Mouse (Mus musculus) MEL-GATA-1-ER (cell line): Measurements from ENCODE around the gene Tmem98.
A peak's percentile ranks its signal among the peaks of the same experiment; 100 is the strongest.

ENCODE experiments used
- DNase-seq: peaks from one replicate; pipeline ENCODE4 v3.0.0-alpha.2; 2012; ENCODE audit warnings: low read depth; ENCODE audit errors: extremely low read depth

Gene Tmem98

DNA sequence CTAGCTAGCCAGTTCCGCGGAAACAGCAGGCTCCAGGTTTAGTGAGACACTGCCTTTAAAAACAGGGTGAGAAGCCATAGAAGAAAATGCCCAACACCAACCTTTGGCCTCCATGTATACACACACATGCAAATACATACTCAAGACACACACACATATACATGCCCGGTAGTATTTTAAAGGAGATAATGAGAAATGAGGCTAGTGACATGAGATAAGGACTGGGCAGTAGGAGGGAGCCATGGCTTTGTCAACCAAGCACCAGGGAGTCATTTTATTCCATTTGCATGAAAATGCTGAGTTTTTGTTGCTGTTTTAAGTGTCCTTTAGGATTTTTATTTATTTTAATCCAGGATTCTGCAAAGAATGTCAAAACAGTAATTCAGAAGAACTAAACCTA lies 19.6 kb upstream of the Tmem98 start:
- no peak for DNase-seq

DNA sequence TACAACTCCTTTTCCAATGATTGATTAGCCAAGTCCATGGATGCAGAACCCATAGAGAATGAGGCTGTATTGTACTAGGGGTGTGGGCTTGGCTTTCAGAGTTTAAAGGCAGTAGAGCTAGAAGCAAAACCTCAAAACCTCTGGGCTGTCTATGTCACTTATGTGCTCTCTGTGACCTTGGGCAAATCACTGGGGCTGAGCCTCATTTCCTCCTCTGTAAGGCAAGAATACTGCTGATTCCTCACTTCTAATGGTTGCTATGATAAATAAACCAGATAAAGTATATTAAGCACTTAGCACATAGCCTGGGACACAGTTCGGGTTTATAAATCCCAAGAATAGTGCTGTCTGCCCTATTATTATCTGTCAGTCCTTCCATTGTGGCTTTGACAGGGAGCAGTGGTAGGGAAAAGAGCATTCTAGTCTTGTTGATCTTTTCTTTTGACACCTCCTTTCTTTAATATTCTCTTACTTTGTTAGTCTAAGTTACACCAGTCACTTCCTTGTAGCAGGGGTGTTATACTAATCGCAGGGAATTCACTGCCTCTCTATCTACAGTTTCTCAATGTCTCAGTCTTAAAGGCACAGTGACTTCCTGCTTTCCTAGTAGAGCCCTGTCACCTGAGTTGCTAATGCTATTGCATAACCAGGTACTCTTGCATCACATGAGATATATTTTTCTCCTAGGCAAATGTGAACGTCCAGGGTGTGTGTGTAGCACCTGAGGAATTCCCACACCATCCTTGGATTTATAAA lies 18.1 kb upstream of the Tmem98 start:
- DNase-seq = peak; percentile 40

DNA sequence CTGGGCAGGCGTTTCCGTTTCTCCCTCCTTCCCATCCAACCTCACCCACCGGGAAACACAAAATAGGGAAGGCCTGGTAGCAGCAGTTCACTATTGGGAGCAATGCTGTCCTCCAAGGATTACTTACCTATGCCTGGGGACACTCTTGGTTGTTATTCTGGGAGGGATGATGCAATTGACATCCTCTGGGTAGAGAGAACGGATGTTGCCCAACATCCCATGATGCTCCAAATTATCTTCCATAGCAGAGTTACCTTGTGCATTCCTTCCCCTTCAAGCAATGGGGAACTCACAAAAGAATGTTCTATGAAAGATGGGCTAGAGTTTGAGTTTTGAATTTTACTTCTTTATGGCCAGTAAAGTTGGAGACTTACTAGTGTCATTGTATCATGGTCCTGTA lies 16.6 kb upstream of the Tmem98 start:
- no peak for DNase-seq

DNA sequence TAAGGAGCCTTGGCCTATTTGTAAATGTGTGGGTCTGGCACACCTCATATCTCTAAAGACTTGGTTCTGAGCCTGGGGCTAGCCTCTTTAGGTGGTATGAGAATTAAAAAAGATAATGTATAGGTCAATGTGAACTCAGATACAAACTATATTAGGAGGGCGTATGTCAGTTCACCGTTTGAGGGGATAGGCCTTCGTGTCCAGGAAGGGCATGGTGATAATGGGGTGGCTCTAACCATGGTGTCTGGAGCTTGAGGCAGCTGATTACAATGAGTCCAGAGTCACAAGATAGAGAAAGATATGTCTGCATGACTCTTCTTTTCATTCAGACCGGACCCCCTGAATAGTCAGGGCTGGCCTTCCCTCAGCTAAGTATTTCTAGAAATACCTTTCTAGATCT lies 15.7 kb upstream of the Tmem98 start:
- no peak for DNase-seq

DNA sequence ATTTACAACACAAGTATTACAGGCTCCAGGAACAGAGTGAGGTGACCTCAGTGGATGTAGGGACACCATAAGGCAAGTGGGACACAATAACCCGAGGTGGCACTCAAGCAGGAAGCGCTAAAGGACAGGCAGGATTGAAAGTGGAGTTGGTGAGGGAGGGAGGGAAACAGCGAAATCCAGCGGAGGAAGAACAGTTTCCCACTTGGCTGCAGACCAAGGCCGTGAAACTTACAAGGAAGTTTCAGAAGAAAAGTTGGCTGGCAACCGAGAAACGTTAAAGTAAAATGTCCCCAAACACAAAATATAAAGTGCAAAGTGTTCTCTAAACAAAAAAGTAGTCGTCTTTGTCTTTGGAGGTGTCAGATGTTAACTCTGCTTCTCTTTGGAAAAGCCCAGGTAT lies 14.5 kb upstream of the Tmem98 start:
- DNase-seq = no peak

DNA sequence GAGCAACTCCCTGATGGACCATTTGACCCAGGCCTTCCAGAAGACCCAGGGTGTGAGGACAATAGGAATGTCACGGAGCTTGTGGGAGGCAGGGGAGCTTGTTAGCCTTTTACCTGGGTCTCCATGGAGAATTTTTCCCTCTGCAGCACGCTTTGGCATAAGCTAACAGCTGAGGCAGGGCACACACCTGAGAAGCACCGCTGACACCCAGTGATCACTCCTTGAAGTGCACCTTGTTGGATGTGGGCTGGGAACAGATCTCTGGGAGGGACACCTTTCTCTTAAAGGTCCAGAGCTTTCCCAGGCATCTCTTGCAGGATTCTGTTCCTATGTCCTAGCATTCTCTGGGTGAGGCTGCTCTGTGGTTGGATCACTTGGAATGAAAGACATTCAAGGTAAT lies 10.0 kb upstream of the Tmem98 start:
- DNase-seq = no peak

DNA sequence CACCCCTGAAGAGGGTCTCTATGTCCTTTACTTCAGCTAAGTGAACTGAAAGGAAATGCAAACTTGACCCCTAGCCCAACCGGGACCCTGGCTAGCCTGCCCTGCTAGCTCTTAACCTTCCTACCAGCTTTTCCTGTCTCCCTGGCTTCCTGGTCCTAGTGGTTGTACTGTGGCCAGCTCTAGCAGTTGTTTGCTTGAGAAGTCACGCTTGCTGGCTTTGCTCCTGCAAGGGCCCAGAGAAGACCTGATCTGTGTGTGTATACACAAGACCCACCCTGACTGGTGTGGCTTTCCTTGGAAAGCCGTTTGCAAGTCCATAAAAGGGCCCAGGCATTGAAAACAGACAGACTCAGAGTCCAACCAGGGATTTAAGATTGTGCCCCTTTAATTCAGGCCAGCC lies 7.3 kb upstream of the Tmem98 start:
- no peak for DNase-seq

DNA sequence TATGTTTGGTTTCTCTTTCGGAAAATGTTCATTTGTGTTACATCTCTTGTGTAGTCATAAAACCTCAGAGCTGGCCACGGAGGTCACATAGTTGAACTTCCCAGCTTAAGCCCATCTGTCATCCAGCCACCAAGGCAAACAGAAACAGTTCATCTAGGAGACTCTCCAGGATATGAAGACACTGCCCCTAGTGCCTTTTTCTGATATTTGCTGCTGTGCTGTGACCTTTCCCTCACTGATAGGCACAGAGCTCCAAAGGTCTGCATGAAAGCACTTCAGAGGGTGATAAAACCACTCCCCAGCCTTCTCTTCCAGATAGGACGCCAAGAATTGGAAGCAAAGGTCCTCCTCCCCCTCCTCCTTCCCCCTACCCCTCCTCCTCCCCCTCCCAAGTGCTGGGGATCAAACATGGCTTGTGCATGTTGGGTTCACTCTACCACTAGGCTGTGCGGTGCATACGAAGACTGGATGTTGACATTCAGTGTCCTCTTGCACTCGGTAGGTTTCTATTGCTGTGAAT lies 1.4 kb upstream of the Tmem98 start:
- no peak for DNase-seq

DNA sequence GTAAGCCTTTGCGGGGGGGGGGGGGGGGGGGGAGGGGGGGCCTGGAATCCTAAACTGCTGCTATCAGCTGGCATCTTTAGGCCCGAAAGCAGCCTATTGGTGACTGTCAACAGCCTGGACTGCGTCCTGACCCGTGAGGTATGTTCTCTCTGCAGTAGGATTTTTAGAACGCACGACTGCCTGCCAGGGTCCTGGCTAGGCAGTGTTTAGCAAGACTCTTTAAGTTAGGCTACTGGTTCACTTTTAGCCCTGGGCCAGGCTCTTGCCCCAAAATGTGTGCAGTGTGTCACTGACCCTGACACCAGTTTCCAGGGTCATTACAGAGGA lies 346 bp upstream of the Tmem98 start:
- DNase-seq = no peak

DNA sequence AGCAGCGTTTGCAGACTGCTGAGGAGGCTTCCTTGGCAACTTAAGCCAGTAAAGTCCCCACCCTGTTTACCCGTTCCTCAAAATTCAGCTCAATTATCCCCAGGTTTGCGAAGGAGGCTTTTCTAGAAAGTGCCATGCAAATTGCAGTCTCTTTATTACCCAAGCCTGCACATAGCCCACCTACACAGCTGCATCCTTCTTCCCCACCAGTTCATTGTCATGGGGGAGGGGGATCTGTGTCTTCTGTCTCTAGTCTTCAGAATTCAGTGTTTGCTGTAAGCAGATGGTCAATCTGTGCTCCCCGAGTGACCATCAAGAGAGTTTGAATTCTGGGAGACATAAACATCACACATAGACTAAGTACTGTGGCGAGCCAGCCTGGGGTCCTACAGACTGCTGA lies 1.2 kb downstream of the Tmem98 start:
- no peak for DNase-seq

DNA sequence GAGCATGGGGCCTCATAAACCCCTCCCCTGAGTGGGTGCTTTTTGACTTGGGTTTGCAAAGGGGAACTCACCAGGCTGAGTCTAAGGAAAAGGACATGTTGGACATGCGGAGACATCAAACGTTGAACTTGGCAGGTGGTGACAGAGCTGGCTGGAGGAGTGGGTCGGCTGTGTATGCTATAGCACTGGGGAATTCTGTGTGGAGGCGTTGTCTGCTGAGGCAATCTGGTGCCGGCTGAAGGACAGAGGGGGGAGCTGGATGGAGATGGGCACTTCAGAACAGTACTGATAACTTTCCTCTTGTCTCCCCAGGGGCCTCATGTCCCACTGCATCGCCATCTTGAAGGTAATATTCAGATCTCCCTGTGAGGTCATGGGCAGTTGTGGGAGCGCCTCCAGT lies 5.4 kb downstream of the Tmem98 start:
- no peak for DNase-seq

DNA sequence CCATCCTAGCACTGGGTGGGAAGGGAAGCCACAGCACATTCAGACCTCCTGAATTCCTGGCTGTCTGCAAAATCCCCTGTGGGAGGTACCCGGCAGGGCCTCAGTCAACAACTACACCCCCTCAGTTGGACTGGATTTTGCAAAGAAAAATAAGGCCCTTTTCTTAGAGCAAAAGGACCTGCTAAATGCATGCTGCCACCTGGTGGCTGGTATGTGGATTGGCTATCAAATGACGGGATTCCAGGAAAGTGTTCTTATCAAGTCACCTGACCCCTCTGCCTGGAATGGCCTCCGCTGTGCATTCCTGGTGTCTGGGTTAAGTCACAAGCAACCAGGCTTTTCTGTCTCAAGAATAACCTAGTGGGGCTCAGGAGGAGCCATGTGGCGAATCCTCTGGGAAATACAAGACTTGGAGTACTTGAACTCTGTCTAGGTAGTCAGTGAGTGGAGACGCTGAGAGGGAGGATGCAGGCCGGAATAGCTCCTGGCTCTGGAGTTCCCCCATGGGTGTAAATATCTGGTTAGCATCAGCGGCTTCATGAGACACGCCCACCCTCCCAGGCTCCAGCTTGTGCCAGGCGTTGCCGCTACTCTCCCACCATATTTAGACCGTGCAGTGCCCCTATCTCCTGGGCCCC lies 8.2 kb downstream of the Tmem98 start:
- DNase-seq = peak; percentile 66

DNA sequence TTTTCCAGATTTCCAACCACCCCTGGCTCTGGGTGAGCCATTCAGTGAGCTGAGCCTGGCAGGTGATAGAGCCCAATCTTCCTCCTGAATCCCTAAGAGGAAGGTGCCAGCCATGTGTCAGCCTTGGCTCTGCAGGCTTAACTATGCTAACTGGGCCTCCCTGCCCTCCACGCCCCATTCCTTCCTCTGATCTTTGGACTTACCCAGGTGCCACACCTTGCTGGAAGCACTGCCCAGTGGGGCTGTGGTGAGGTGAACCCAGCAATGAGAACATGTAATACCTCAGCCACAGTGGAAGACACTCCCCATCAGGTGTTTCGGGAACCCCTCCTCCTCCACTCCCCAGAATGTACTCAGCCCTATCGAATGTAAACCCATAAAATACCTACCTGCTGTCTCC lies 10.1 kb downstream of the Tmem98 start:
- DNase-seq = no peak

DNA sequence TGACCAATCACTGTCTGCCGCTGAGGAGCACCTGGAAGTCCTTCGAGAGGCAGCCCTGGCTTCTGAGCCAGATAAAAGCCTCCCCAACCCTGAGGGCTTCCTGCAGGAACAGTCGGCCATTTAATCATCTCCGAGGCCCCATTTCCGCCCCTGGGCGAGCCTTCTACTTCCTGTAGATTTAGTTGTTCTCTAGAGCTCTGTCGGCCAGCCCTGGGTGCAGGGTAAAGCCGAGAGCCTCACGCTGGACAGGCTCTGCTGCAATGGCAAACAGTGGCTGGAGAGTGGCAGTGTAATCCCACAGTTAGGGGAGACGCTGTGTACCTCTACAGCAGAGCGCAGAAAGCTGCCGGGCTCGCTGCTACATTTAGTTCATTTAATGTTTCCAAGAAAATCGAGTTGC lies 11.3 kb downstream of the Tmem98 start:
- DNase-seq = no peak

DNA sequence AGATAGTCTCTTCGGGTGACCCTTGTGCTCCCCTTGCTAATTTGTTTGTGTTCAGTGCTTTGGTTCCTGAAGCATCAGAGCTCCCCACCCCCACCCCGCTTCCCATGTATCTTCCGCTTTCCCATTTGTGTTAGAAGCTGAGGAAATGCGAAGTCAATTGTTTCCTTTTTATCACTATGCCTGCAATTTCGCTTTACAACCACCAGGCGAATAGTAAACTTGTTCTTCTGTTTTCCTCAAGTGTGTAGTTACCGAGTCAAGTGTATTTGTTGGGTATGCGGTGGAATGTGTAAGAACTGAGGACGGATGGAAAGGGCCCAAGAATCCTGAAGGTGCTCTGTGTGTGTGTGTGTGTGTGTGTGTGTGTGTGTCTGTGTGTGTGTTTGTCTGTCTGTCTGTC lies 11.8 kb downstream of the Tmem98 start:
- DNase-seq = peak; percentile 36

DNA sequence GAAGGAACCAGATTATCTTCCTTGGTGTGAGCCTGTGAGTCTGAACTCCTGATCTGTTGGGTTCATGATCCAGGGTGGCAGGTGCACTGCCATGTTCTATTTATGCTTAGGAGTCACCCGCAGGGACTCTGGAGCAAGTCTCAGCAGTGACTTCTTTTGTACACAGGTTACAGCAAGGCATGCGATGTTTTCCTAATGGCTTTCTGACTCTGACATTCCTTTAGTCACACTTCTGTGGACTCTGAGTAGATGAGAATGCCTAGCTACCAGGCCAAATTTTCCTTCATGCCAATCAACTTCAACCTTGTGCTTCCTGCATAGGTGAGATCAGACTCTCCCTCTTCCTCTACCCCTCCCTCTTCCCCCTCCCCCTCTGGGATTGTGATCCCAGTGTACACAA lies 25.4 kb downstream of the Tmem98 start:
- no peak for DNase-seq

DNA sequence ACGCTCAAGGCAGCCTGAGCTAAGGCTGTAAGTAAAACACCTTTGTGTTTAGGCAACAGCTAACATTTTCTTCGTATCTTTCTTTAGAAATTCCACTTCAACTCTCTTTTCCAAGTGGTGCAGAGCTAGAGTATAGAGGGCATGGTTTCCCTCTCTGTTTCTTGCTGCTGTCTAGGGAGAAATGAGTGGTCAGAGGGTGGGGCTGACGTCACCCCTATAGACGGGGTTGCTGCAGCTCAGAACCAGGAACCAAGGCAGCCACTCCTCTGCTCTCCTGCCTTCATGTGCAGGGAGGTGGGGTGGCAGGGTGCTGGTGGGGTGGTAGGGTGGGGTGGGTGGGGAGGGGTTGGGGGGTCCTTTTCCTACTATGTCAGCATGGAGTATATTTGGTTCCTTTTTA lies 25.9 kb downstream of the Tmem98 start:
- DNase-seq = no peak

DNA sequence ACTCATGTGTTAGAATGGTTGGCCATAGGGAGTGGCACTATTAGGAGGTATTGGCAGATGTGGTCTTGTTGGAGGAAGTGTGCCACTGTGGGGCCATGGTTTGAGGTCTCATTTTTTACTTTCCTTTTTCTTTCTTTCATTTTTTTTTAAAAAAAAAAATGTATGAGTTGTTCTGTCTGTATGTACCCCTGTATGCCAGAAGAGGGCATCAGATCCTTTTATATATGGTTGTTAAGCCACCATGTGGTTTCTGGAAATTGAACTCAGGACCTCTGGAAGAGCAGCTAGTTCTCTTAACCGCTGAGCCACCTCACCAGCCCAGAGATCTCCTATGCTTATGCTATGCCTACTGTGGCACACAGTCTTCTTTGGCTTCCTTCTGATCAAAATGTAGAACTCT lies 28.7 kb downstream of the Tmem98 start:
- no peak for DNase-seq

DNA sequence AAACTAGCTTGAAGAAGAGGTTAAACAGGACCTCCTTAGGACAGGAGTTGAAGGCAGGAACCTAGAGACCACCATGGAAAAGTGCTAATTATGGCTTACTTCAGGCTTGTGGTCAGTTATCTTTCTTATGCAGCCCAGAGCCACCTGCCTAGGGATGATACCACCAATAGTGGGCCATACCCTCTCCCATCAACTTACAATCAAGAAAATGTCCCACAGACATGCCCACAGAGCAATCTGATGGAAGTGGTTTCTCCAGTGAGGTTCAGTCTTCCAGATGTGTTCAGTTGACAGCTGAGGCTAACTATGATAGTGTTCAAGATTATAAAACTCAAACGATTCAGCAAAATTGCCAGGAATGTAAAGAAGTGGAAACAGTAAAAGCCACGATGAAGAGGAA lies 33.5 kb downstream of the Tmem98 start:
- DNase-seq = no peak

DNA sequence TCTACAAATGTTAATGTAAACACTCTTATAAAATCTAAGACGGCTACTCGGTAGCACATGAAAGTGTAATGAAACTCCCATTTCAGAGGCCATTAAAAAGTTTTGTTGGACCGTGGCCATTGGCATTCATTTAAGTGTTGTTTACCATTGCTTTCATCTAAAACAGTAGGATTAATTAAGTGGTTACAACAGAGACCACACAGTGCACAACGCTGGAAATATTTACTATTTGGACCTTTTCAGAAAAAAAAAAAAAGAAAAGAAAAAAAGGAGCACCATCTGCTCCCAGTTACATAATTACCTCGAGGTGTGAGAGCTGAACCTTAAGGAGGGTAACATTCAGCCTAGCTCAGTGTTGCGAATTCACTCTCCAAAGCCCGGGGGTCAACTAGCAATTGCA lies 35.5 kb downstream of the Tmem98 start:
- no peak for DNase-seq

DNA sequence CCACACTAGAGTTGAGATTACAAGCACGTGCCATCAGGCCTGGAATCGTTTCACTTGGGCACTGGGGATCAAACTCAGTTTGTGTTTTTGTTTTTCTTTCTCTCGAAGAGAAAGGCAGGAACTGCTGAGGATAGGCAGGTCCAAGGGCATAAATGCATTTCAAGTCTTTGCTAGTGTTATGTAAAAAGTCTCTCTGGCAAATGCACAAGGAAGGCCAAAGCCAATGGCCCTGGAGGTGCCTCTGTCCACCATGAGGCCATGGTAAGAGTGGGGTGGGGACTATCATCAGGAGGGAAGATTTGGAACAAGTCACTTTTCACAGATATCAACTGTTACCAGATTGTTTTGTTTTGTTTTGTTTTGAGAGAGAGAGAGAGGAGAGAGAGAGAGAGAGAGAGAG lies 36.1 kb downstream of the Tmem98 start:
- no peak for DNase-seq

DNA sequence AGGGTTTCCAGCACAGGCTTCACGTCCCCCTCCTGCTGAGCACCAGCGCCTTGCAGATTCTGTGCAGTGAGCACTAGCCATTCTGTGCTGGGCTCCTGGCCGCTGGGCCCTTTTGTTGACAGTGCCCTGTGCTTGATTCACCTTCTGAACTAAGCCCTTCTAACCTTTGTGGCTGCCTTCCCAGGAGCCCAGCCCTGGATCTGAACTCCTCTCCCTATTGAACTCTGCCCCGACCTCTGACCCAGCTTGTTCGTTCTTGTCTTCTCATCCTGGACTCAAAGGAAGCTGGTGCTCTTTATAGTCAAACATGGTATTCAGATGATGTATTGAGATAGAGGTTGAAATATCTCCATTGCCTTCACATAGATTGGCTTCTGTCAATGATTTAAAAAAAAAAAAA lies 38.2 kb downstream of the Tmem98 start:
- no peak for DNase-seq

DNA sequence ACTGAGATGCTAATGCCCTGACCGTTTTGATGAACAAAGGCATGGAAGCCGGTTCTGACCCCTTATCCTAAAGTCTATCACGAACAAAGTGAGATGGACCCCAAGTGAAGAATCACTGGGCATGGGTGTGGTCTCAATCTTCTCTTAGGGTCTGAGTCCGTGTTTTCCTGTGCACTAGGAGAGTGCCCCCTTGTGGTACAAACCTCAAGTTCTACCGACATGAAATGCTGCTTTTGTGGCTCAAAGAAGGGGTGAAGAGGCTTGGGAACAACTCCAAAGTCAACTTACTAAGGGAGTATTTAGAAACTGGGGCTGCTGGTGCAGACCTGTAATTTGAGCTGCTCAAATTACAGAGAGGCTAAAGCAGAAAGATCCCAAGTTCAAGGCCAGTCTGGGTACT lies 41.9 kb downstream of the Tmem98 start:
- no peak for DNase-seq
